Mouse (Mus musculus): ENCODE data around the gene Ip6k3. TPM values are rescaled to one million over a fixed set of nuclear protein-coding genes. Genes with fewer than 3 reads are reported as not detected.

Ip6k3 gene
- total RNA-seq, 2 experiments from 2014 or later, result 91.4 to 128 TPM

- no peak for DNase-seq
- intact Hi-C loops (cut with DNase I; ENCODE audit: low total_unique reads), result no loop called here
Measured at GRCm38 (mm10) chr17:27130246-27130645, 37.3 kb downstream of the Ip6k3 start.

GRCm38 (mm10) chr17:27129819-27130218 is 37.8 kb downstream of the Ip6k3 start:
- intact Hi-C loops (cut with DNase I; ENCODE audit: low total_unique reads), result no loop called here
- no peak for DNase-seq

DNA sequence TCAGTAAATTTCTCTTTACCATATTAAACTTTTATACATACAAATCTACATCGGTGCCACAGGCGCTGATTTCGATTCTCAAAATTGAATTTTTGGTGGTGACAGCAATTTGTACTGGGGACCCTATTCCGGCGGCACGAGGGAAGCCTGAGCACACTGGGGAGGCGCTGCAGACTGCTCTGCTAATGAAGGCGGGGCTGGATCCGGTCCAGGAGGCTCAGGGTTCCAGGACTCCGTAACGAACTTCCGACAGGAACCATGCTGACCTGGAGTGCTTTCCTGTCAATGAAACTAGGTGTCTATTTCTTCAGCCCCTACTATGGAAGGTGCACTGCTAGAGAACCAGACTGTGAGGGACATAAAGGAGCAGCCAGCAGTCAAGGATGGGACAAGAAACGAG is 38.3 kb downstream of the Ip6k3 start:
- intact Hi-C loops (cut with DNase I; ENCODE audit: low total_unique reads), result no loop called here
- no peak for DNase-seq

- intact Hi-C loops (cut with DNase I; ENCODE audit: low total_unique reads), result no loop called here
- no peak for DNase-seq
Measured at GRCm38 (mm10) chr17:27128189-27128588, 39.4 kb downstream of the Ip6k3 start.

DNA sequence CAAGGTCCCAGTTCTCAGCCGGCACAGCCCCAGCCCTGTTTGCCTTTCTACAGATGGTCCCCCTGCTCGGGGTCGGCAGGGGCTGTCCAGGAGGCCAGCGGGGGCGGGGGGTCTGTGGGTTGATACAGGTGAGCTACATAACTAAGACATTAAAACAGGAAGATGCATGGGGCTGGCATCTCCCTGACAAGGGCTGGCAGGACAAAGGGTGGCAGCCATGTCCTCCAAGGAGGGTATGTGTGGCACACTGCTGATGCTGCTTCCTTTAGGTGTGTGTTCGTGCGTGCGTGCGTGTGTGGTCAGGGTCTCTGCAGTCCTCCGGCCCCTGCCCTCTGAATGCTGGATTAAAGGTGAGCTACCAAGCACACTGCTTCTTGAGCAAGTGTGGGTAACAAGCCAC is 40.6 kb downstream of the Ip6k3 start:
- intact Hi-C loops (cut with DNase I; ENCODE audit: low total_unique reads), result no loop called here
- DNase-seq, result no peak

- intact Hi-C loops (cut with DNase I; ENCODE audit: low total_unique reads), result no loop called here
- no peak for DNase-seq
Measured at GRCm38 (mm10) chr17:27125669-27126202, 41.9 kb downstream of the Ip6k3 start.

DNA sequence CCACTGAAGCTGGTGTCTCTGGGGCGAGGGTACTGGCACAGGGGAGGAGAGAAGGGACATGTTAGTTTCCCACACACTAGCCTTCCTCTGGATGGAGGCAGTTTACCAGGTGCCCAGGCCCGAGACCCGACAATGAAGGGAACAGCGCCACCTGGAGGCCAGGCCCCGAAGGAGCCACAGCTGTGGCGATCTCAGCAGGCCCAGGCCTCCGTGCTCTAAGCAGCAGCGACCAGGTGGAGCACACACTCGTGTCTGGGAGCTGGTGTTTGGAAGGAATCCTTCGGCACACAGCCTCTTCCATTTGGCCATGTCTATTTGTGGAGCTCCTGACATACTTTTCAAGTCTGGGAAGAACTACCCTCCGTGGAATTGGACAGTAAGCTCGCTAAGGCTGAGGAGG is 42.4 kb downstream of the Ip6k3 start:
- peak; percentile 80 for DNase-seq
- intact Hi-C loops (cut with DNase I; ENCODE audit: low total_unique reads), result no loop called here

GRCm38 (mm10) chr17:27123813-27124375 is 43.7 kb downstream of the Ip6k3 start:
- intact Hi-C loops (cut with DNase I; ENCODE audit: low total_unique reads), result loop anchor here (5.0 kb wide), 1 partner anchor 92 kb away; no protein-coding TSS in a partner anchor
- no peak for DNase-seq

DNA sequence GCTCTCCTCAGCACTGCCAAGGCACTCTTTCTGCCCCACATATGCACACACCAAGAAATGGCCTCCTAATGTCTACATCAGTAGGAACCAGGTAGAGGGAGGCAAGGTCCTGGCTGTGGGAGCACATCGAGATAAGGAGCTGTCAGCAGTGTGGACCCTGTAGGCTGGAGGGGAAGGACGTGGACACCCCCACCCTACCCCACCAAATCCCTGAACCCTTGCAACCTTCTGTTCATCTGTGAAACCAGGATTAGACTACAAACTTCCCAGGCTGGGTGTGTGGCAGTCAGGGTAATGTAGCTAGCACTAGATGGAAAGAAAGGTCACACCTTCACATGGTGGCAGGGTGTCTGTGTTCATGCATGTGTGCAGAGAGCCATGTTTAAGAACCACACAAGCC is 44.5 kb downstream of the Ip6k3 start:
- intact Hi-C loops (cut with DNase I; ENCODE audit: low total_unique reads), result loop anchor here (5.0 kb wide), 1 partner anchor 91 kb away; no protein-coding TSS in a partner anchor

DNA sequence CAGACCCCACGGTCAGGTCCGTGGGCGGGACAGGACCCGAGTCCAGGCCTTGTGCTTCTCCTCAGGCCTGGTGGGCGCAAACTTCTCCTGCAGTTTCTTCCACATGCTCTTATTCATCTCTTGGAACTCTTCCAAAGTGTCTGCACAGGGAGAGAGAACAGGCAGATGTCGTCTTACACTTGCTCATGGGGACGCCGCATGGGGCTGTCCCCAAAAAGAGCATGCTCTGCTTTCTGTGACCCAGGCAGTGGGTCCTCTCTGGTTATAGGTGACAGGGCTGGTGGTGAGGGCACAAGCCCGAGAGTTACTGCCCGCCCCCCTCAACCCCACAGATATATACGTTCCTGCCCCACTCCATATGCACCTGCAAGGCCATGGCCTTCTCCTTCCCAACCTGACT is 44.9 kb downstream of the Ip6k3 start:
- DNase-seq, result no peak
- intact Hi-C loops (cut with DNase I; ENCODE audit: low total_unique reads), result loop anchor here (5.0 kb wide), 1 partner anchor 90 kb away; no protein-coding TSS in a partner anchor

More for the DNA sequence above, 44.5 kb downstream of the Ip6k3 start:
- DNase-seq, result no peak

GRCm38 (mm10) chr17:27121781-27122180 is 45.8 kb downstream of the Ip6k3 start:
- DNase-seq, result no peak
- intact Hi-C loops (cut with DNase I; ENCODE audit: low total_unique reads), result loop anchor here (5.0 kb wide), 1 partner anchor 89 kb away; no protein-coding TSS in a partner anchor

DNA sequence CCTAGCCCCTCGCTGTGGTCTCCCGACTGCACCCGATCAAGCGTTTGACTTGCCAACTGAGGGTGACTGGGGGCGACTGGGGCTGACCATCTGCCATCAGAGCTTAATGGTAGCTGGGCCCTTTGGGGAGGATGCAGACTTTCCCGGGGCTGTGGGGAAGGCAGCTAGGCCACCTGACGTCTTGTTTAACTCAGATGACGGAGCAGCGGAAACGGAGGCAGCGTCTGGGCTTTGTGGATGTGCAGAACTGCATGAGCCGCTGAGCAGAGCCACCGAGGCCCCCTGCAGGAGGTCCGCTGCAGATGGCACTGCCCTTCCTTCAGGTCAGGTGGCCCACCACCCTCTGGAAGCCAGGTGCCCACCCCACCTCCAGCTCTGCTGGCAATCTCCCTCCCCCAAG is 46.3 kb downstream of the Ip6k3 start:
- no peak for DNase-seq
- intact Hi-C loops (cut with DNase I; ENCODE audit: low total_unique reads), result loop anchor here (5.0 kb wide), 1 partner anchor 89 kb away; no protein-coding TSS in a partner anchor

GRCm38 (mm10) chr17:27120561-27121024 is 47.0 kb downstream of the Ip6k3 start:
- intact Hi-C loops (cut with DNase I; ENCODE audit: low total_unique reads), result loop anchor here (5.0 kb wide), 1 partner anchor 88 kb away; no protein-coding TSS in a partner anchor
- peak; percentile 85 for DNase-seq

GRCm38 (mm10) chr17:27119954-27120353 is 47.6 kb downstream of the Ip6k3 start:
- intact Hi-C loops (cut with DNase I; ENCODE audit: low total_unique reads), result loop anchor here (5.0 kb wide), 1 partner anchor 88 kb away; no protein-coding TSS in a partner anchor
- peak; percentile 58 for DNase-seq

DNA sequence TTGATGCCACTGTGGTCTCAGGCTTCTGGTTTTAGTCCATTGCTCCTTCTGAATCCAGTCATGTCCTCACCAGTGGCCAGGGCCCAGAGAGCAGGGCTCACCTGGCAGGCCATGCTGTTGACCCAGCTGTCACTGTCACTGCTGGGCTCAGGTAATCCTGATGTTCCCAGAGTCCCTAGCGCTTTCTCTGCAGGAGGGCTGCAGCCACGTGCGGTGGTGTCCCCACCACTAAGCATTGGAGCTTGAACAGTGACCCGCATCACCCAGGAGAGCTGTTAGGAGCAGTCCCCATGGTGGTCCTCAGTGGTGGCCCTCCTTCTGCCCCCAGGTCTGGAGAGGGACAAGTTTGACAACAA is 48.1 kb downstream of the Ip6k3 start:
- DNase-seq, result no peak
- intact Hi-C loops (cut with DNase I; ENCODE audit: low total_unique reads), result no loop called here

DNA sequence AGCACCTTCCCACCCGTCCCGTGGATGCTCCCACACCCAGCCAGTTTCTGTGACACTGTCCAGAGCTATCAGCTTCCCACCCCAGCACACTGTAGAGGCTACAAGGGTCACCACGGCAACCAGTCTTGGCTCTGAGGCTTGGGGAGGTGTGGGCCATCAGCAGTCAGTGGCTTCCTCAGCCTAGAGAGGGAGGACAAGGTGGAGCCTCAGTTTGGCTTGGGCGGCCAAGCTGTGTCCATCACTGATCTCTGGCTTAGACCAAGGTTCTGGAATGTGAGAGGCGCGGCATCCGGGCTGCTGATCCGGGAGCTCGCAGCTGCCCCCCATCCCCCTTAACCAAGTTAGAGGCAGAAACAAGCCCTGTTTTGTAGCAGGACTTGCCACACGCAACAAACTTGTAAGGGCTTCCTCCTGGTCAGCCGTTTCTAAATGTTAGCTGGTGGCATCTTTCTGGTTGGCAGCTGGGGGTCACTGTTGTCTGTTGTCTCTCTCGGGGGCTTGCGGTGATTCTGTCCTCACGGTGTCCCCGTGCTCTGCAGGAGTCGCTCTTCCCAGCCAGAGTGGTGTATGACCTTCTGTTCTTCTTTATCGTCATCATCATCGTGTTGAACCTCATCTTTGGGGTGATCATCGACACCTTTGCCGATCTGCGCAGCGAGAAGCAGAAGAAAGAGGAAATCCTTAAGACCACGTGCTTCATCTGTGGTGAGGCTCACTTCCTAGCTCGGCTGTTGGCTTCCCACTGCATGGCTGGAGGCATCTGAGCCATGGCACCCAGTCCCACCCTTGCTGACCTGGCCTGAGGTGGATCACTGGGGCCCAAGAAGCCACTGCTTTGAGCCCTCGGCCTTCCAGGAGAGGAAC is 48.7 kb downstream of the Ip6k3 start:
- intact Hi-C loops (cut with DNase I; ENCODE audit: low total_unique reads), result no loop called here
- peak; percentile 57 for DNase-seq

- intact Hi-C loops (cut with DNase I; ENCODE audit: low total_unique reads), result no loop called here
- no peak for DNase-seq
Measured at GRCm38 (mm10) chr17:27110072-27110471, 57.5 kb downstream of the Ip6k3 start.

- DNase-seq, result no peak
- intact Hi-C loops (cut with DNase I; ENCODE audit: low total_unique reads), result no loop called here
Measured at GRCm38 (mm10) chr17:27107936-27108335, 59.7 kb downstream of the Ip6k3 start.

DNA sequence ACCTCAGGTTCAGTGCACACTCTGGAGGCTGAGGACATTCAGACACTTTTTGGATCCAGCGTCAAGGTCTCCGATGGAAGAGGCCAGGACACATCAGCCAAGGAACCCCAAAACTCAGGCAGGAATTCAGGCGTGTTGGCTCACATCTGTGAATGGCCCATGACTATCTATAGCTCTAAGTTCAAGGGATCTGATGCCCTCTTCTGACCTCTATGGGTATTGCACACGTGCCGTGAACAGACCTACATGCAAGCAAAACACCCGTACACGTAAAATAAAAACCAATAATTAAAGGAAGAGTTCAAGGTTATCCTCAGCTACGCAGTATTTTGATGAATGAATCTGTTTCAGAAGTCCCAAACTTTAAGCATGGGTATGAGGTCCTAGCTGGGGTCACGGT is 60.9 kb downstream of the Ip6k3 start:
- intact Hi-C loops (cut with DNase I; ENCODE audit: low total_unique reads), result no loop called here
- DNase-seq, result no peak

DNA sequence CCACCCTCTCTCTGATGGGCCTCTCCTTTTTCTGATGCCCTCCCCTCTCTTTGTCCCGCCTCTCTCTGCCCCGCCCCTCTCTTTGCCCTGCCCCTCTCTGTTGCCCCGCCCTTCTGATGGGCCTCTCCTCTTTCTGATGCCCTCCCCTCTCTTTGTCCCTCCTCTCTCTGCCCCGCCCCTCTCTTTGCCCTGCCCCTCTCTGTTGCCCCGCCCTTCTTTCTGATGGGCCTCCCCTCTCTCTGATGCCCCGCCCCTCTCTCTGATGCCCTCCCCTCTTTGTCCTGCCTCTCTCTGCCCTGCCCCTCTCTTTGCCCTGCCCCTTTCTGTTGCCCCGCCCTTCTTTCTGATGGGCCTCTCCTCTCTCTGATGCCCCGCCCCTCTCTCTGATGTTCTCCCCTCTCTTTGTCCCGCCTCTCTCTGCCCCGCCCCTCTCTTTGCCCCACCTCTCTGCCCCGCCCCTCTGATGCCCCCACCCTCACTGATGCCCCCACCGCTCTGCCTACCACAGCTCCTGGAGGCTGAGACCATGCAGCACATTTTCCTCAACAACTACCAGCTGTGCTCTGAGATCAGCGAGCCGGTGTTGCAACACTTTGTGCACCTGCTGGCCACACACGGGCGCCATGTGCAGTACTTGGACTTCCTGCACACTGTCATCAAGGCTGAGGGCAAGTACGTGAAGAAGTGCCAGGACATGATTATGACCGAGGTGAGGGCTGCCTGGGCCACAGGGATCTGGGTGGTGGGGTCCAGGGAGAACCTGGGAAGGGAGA is 61.7 kb downstream of the Ip6k3 start:
- intact Hi-C loops (cut with DNase I; ENCODE audit: low total_unique reads), result no loop called here
- DNase-seq, result no peak
